Mouse (Mus musculus): Measurements from ENCODE around the gene Best1. TPM values are rescaled to one million over a fixed set of nuclear protein-coding genes. Genes with fewer than 3 reads are reported as not detected.

Best1 gene
- polyA plus RNA-seq, 1 experiment from 2014 or later = 2.3 TPM

GRCm38 (mm10) chr19:10016151-10016550, 14.7 kb upstream of the Best1 start:
- no peak for ATAC-seq (ENCODE audit: low FRiP score)
- Histone ChIP-seq H3K4me1 (replicated peaks; ENCODE audit: control insufficient read depth, insufficient read depth, low read length) (peaks cover 17% of the 10 kb centered on the region), H3K9ac (no peak overlapping the region), H3K36me3 (replicated peaks; ENCODE audit: control insufficient read depth, insufficient read depth) (no peaks in the 10 kb centered on the region), H3K4me2 (replicated peaks) (no peak overlapping the region), H3K27ac (no peak overlapping the region), H3K27me3 (ENCODE audit: control insufficient read depth, insufficient read depth, low read length) (no peaks in the 10 kb centered on the region), H3K4me3 (replicated peaks; ENCODE audit: low read length) (no peak overlapping the region), H3K9me3 (ENCODE audit: control insufficient read depth, low read length) (no peaks in the 10 kb centered on the region)
- 87% methylated on average over 4 of the region's 4 CpGs for WGBS
- DNase-seq (ENCODE audit: low spot score) = no peak

- Histone ChIP-seq H3K9me3 (ENCODE audit: control insufficient read depth, low read length) (no peaks in the 10 kb centered on the region), H3K4me1 (replicated peaks; ENCODE audit: control insufficient read depth, insufficient read depth, low read length) (peaks cover 17% of the 10 kb centered on the region), H3K27ac (no peak overlapping the region), H3K36me3 (replicated peaks; ENCODE audit: control insufficient read depth, insufficient read depth) (no peaks in the 10 kb centered on the region), H3K9ac (no peak overlapping the region), H3K27me3 (ENCODE audit: control insufficient read depth, insufficient read depth, low read length) (no peaks in the 10 kb centered on the region), H3K4me3 (replicated peaks; ENCODE audit: low read length) (no peak overlapping the region), H3K4me2 (replicated peaks) (no peak overlapping the region)
- no peak for ATAC-seq (ENCODE audit: low FRiP score)
- DNase-seq (ENCODE audit: low spot score) = no peak
- 82% methylated on average over 4 of the region's 4 CpGs for WGBS
Measured at GRCm38 (mm10) chr19:10015442-10015841, 14.0 kb upstream of the Best1 start.

GRCm38 (mm10) chr19:10014824-10015223, 13.4 kb upstream of the Best1 start:
- Histone ChIP-seq H3K9ac (no peak overlapping the region), H3K4me3 (replicated peaks; ENCODE audit: low read length) (no peak overlapping the region), H3K4me2 (replicated peaks) (no peak overlapping the region), H3K36me3 (replicated peaks; ENCODE audit: control insufficient read depth, insufficient read depth) (no peaks in the 10 kb centered on the region), H3K9me3 (ENCODE audit: control insufficient read depth, low read length) (no peaks in the 10 kb centered on the region), H3K27me3 (ENCODE audit: control insufficient read depth, insufficient read depth, low read length) (no peaks in the 10 kb centered on the region), H3K27ac (no peak overlapping the region), H3K4me1 (replicated peaks; ENCODE audit: control insufficient read depth, insufficient read depth, low read length) (peaks cover 17% of the 10 kb centered on the region)
- DNase-seq (ENCODE audit: low spot score) (no peak), ATAC-seq (ENCODE audit: low FRiP score) (no peak)
- WGBS = 82% methylated on average over 13 of the region's 13 CpGs

GRCm38 (mm10) chr19:10013913-10014312, 12.5 kb upstream of the Best1 start:
- H3K4me1 ChIP-seq (replicated peaks; ENCODE audit: control insufficient read depth, insufficient read depth, low read length) = peaks cover 12% of the 10 kb centered on the region
- H3K36me3 ChIP-seq (replicated peaks; ENCODE audit: control insufficient read depth, insufficient read depth) = no peaks in the 10 kb centered on the region
- no peak overlapping the region for H3K27ac ChIP-seq
- DNase-seq (ENCODE audit: low spot score) (no peak), ATAC-seq (ENCODE audit: low FRiP score) (no peak)
- WGBS = 73% methylated on average over 5 of the region's 5 CpGs
- H3K4me3 ChIP-seq (replicated peaks; ENCODE audit: low read length) = no peak overlapping the region
- H3K9me3 ChIP-seq (ENCODE audit: control insufficient read depth, low read length) = no peaks in the 10 kb centered on the region
- no peak overlapping the region for H3K9ac ChIP-seq
- H3K27me3 ChIP-seq (ENCODE audit: control insufficient read depth, insufficient read depth, low read length) = no peaks in the 10 kb centered on the region
- H3K4me2 ChIP-seq (replicated peaks) = no peak overlapping the region

- Histone ChIP-seq H3K9ac (no peak overlapping the region), H3K27ac (no peak overlapping the region)
Measured at GRCm38 (mm10) chr19:10013348-10013747, 11.9 kb upstream of the Best1 start.

GRCm38 (mm10) chr19:10012827-10013278, 11.4 kb upstream of the Best1 start:
- Histone ChIP-seq H3K36me3 (replicated peaks; ENCODE audit: control insufficient read depth, insufficient read depth) (no peaks in the 10 kb centered on the region), H3K27ac (no peak overlapping the region), H3K9ac (no peak overlapping the region), H3K27me3 (ENCODE audit: control insufficient read depth, insufficient read depth, low read length) (no peaks in the 10 kb centered on the region), H3K4me2 (replicated peaks) (no peak overlapping the region), H3K4me3 (replicated peaks; ENCODE audit: low read length) (no peak overlapping the region), H3K9me3 (ENCODE audit: control insufficient read depth, low read length) (no peaks in the 10 kb centered on the region), H3K4me1 (replicated peaks; ENCODE audit: control insufficient read depth, insufficient read depth, low read length) (0 out of 2 replicates have a peak, but pooled peaks cover 7% of the 10 kb centered on the region)
- WGBS = 59% methylated on average over 6 of the region's 6 CpGs
- ATAC-seq (ENCODE audit: low FRiP score) = no peak
- no peak for DNase-seq (ENCODE audit: low spot score)

More at GRCm38 (mm10) chr19:10013348-10013747, 11.9 kb upstream of the Best1 start:
- no peak for DNase-seq (ENCODE audit: low spot score)
- no peak overlapping the region for H3K4me2 ChIP-seq (replicated peaks)
- ATAC-seq (ENCODE audit: low FRiP score) = no peak
- 45% methylated on average over 3 of the region's 3 CpGs for WGBS
- no peak overlapping the region for H3K4me3 ChIP-seq (replicated peaks; ENCODE audit: low read length)
- H3K4me1 ChIP-seq (replicated peaks; ENCODE audit: control insufficient read depth, insufficient read depth, low read length) = peaks cover 7% of the 10 kb centered on the region; the same call in 1 of the 2 replicates
- no peaks in the 10 kb centered on the region for H3K27me3 ChIP-seq (ENCODE audit: control insufficient read depth, insufficient read depth, low read length)
- H3K9me3 ChIP-seq (ENCODE audit: control insufficient read depth, low read length) = no peaks in the 10 kb centered on the region
- H3K36me3 ChIP-seq (replicated peaks; ENCODE audit: control insufficient read depth, insufficient read depth) = no peaks in the 10 kb centered on the region

GRCm38 (mm10) chr19:10011408-10011807, 10.0 kb upstream of the Best1 start:
- DNase-seq (ENCODE audit: low spot score) = no peak
- Histone ChIP-seq H3K27ac (no peak overlapping the region), H3K27me3 (ENCODE audit: control insufficient read depth, insufficient read depth, low read length) (no peaks in the 10 kb centered on the region), H3K4me1 (replicated peaks; ENCODE audit: control insufficient read depth, insufficient read depth, low read length) (no peaks in the 10 kb centered on the region), H3K9me3 (ENCODE audit: control insufficient read depth, low read length) (no peaks in the 10 kb centered on the region), H3K9ac (no peak overlapping the region), H3K4me3 (replicated peaks; ENCODE audit: low read length) (no peak overlapping the region), H3K36me3 (replicated peaks; ENCODE audit: control insufficient read depth, insufficient read depth) (no peaks in the 10 kb centered on the region), H3K4me2 (replicated peaks) (no peak overlapping the region)
- 78% methylated on average over 1 of the region's 1 CpGs for WGBS
- no peak for ATAC-seq (ENCODE audit: low FRiP score)

- WGBS = 96% methylated on average over 1 of the region's 1 CpGs
- no peaks in the 10 kb centered on the region for H3K9me3 ChIP-seq (ENCODE audit: control insufficient read depth, low read length)
- no peaks in the 10 kb centered on the region for H3K4me1 ChIP-seq (replicated peaks; ENCODE audit: control insufficient read depth, insufficient read depth, low read length)
- ATAC-seq (ENCODE audit: low FRiP score) = no peak
- no peak overlapping the region for H3K9ac ChIP-seq
- no peak overlapping the region for H3K4me2 ChIP-seq (replicated peaks)
- no peaks in the 10 kb centered on the region for H3K27me3 ChIP-seq (ENCODE audit: control insufficient read depth, insufficient read depth, low read length)
- DNase-seq (ENCODE audit: low spot score) = no peak
- no peak overlapping the region for H3K4me3 ChIP-seq (replicated peaks; ENCODE audit: low read length)
- H3K36me3 ChIP-seq (replicated peaks; ENCODE audit: control insufficient read depth, insufficient read depth) = no peaks in the 10 kb centered on the region
- no peak overlapping the region for H3K27ac ChIP-seq
Measured at GRCm38 (mm10) chr19:10003696-10004095, 2.3 kb upstream of the Best1 start.

- DNase-seq (ENCODE audit: low spot score) = peak; percentile 69
- no peak overlapping the region for H3K4me2 ChIP-seq (replicated peaks)
- H3K27ac ChIP-seq = no peak overlapping the region
- H3K9me3 ChIP-seq (ENCODE audit: control insufficient read depth, low read length) = no peaks in the 10 kb centered on the region
- H3K27me3 ChIP-seq (ENCODE audit: control insufficient read depth, insufficient read depth, low read length) = no peaks in the 10 kb centered on the region
- H3K4me3 ChIP-seq (replicated peaks; ENCODE audit: low read length) = no peak overlapping the region
- WGBS = 37% methylated on average over 3 of the region's 3 CpGs
- 0 out of 2 replicates have a peak, but pooled peaks have one; percentile 53 for ATAC-seq (ENCODE audit: low FRiP score)
- no peaks in the 10 kb centered on the region for H3K36me3 ChIP-seq (replicated peaks; ENCODE audit: control insufficient read depth, insufficient read depth)
- H3K9ac ChIP-seq = no peak overlapping the region
- H3K4me1 ChIP-seq (replicated peaks; ENCODE audit: control insufficient read depth, insufficient read depth, low read length) = no peaks in the 10 kb centered on the region
Measured at GRCm38 (mm10) chr19:10000330-10000729, 1.1 kb downstream of the Best1 start.

Measured in hindbrain, embryonic 14.5 days (tissue).